Mouse (Mus musculus): ENCODE measurements at regions not wholly inside any gene's neighbourhood (a gene's known extent, or its start where the extent isn't known, plus 50 kb on each side); places are given as distances from the start of the nearest gene placed in this dataset.

GRCm38 (mm10) chr7:75360874-75361273 lies 51.8 kb upstream of the Sv2b start:
- H3K9me3 ChIP-seq: no peaks in the 10 kb centered on the region
- no peaks in the 10 kb centered on the region for H3K27me3 ChIP-seq
- H3K36me3 ChIP-seq: no peaks in the 10 kb centered on the region
- ATAC-seq (ENCODE audit: insufficient number of reproducible peaks, insufficient read depth, low FRiP score, low TSS enrichment, low read depth): no peak
- H3K4me2 ChIP-seq: no peak overlapping the region
- H3K4me1 ChIP-seq: 0 out of 2 replicates have a peak, but pooled peaks cover 4% of the 10 kb centered on the region
- H3K9ac ChIP-seq: no peak overlapping the region
- H3K4me3 ChIP-seq: no peak overlapping the region
- H3K27ac ChIP-seq: no peak overlapping the region
- 28% methylated on average over 6 of the region's 6 CpGs for WGBS

GRCm38 (mm10) chr7:75362541-75362940 lies 53.5 kb upstream of the Sv2b start:
- ATAC-seq (ENCODE audit: insufficient number of reproducible peaks, insufficient read depth, low FRiP score, low TSS enrichment, low read depth): no peak
- Histone ChIP-seq H3K27ac (no peak overlapping the region), H3K9me3 (no peaks in the 10 kb centered on the region), H3K4me2 (no peak overlapping the region), H3K27me3 (no peaks in the 10 kb centered on the region), H3K36me3 (no peaks in the 10 kb centered on the region), H3K4me1 (0 out of 2 replicates have a peak, but pooled peaks cover 4% of the 10 kb centered on the region), H3K4me3 (no peak overlapping the region), H3K9ac (no peak overlapping the region)
- WGBS: 74% methylated on average over 6 of the region's 6 CpGs

- no peak overlapping the region for H3K27ac ChIP-seq
- no peak for ATAC-seq (ENCODE audit: insufficient number of reproducible peaks, insufficient read depth, low FRiP score, low TSS enrichment, low read depth)
- H3K27me3 ChIP-seq: no peaks in the 10 kb centered on the region
- H3K9me3 ChIP-seq: no peaks in the 10 kb centered on the region
- H3K4me2 ChIP-seq: no peak overlapping the region
- 65% methylated on average over 3 of the region's 3 CpGs for WGBS
- no peak overlapping the region for H3K4me3 ChIP-seq
- no peak overlapping the region for H3K9ac ChIP-seq
- no peaks in the 10 kb centered on the region for H3K36me3 ChIP-seq
- no peaks in the 10 kb centered on the region for H3K4me1 ChIP-seq
Measured at GRCm38 (mm10) chr7:75365480-75365879, 56.4 kb upstream of the Sv2b start.

GRCm38 (mm10) chr7:75366285-75366882 lies 57.3 kb upstream of the Sv2b start:
- WGBS: 6% methylated on average over 8 of the region's 8 CpGs
- Histone ChIP-seq H3K4me2 (no peak overlapping the region; the same call in 1 of the 2 replicates), H3K27ac (no peak overlapping the region), H3K9me3 (no peaks in the 10 kb centered on the region), H3K36me3 (no peaks in the 10 kb centered on the region), H3K4me3 (no peak overlapping the region), H3K9ac (no peak overlapping the region), H3K27me3 (no peaks in the 10 kb centered on the region), H3K4me1 (peaks cover 3% of the 10 kb centered on the region; the same call in 1 of the 2 replicates)
- no peak for ATAC-seq (ENCODE audit: insufficient number of reproducible peaks, insufficient read depth, low FRiP score, low TSS enrichment, low read depth)

DNA sequence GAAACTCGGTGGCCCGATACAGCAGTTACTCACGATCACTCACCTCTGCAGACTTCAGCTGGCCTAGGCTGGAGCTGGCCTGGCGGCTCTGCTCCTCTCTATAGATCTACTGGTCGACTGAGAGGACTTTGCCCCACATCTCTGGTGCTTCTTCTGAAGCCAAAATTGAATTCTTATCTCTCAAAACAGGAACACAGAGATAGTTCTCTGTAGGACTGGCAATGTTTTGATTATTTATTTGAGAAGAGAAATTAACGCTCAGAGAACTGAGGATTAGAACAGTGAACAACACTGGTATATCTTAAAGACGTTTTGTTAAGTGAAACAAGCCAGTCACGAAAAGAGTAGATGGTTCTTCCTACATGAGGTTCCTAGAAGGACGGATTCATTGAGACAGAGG lies 59.3 kb upstream of the Sv2b start:
- H3K9ac ChIP-seq: no peak overlapping the region
- H3K4me1 ChIP-seq: peaks cover 6% of the 10 kb centered on the region
- no peak for ATAC-seq (ENCODE audit: insufficient number of reproducible peaks, insufficient read depth, low FRiP score, low TSS enrichment, low read depth)
- no peak overlapping the region for H3K27ac ChIP-seq
- 82% methylated on average over 9 of the region's 9 CpGs for WGBS
- H3K9me3 ChIP-seq: no peaks in the 10 kb centered on the region
- no peak overlapping the region for H3K4me2 ChIP-seq
- no peaks in the 10 kb centered on the region for H3K27me3 ChIP-seq
- H3K36me3 ChIP-seq: no peaks in the 10 kb centered on the region
- H3K4me3 ChIP-seq: no peak overlapping the region

DNA sequence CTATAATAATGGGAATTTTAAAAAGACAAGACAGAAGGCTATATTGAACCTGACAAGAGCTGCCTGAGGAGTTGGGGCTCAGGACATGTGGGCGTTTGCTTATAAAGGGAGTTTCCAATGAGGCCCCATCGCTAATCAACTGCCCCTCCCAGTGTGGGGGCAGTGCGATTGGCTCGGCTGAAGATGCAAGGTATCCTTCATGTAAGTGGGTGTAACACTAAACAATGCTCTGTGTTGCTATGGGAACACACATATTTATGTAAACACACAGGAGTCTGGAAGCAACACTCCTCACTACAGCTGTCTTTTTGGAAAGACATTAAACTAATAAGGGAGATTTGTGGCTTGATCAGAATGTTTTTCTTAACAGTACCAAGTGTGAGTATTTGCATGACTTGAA lies 60.3 kb upstream of the Sv2b start:
- no peaks in the 10 kb centered on the region for H3K9me3 ChIP-seq
- peaks cover 6% of the 10 kb centered on the region for H3K4me1 ChIP-seq
- no peak overlapping the region for H3K4me2 ChIP-seq
- H3K27ac ChIP-seq: no peak overlapping the region
- no peak overlapping the region for H3K4me3 ChIP-seq
- 51% methylated on average over 4 of the region's 4 CpGs for WGBS
- no peak for ATAC-seq (ENCODE audit: insufficient number of reproducible peaks, insufficient read depth, low FRiP score, low TSS enrichment, low read depth)
- no peaks in the 10 kb centered on the region for H3K27me3 ChIP-seq
- no peak overlapping the region for H3K9ac ChIP-seq
- no peaks in the 10 kb centered on the region for H3K36me3 ChIP-seq

- peak; percentile 65 for ATAC-seq (ENCODE audit: insufficient number of reproducible peaks, insufficient read depth, low FRiP score, low TSS enrichment, low read depth)
- WGBS: 36% methylated on average over 12 of the region's 12 CpGs
Measured at GRCm38 (mm10) chr7:75370595-75371519, 61.8 kb upstream of the Sv2b start.

DNA sequence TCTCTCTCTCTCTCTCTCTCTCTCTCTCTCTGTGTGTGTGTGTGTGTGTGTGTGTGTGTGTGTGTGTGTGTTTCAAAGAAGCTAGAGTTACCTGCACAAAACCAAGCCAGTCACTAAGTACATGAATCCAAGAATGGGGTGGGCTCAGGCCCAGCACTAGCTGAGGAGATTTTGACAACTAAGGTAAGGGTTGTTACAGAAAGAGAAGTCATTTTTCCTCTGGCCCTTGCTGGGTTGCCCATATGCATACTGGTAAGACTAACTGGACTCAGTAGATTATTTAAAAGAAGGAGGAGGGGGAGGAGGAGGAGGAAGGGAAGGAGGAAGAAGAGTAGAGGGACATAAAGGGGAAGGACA lies 62.4 kb upstream of the Sv2b start:
- ATAC-seq (ENCODE audit: insufficient number of reproducible peaks, insufficient read depth, low FRiP score, low TSS enrichment, low read depth): no peak

More at GRCm38 (mm10) chr7:75370595-75371519, 61.8 kb upstream of the Sv2b start:
- Histone ChIP-seq H3K27me3 (no peaks in the 10 kb centered on the region), H3K4me3 (no peak overlapping the region), H3K9me3 (no peaks in the 10 kb centered on the region), H3K4me2 (peak overlapping the region; percentile 33), H3K36me3 (no peaks in the 10 kb centered on the region), H3K9ac (no peak overlapping the region), H3K4me1 (peaks cover 6% of the 10 kb centered on the region), H3K27ac (no peak overlapping the region)

GRCm38 (mm10) chr7:75371991-75372390 lies 62.9 kb upstream of the Sv2b start:
- no peaks in the 10 kb centered on the region for H3K9me3 ChIP-seq
- H3K9ac ChIP-seq: no peak overlapping the region
- H3K4me1 ChIP-seq: peaks cover 6% of the 10 kb centered on the region
- H3K36me3 ChIP-seq: no peaks in the 10 kb centered on the region
- ATAC-seq (ENCODE audit: insufficient number of reproducible peaks, insufficient read depth, low FRiP score, low TSS enrichment, low read depth): no peak
- H3K4me3 ChIP-seq: no peak overlapping the region
- 58% methylated on average over 6 of the region's 6 CpGs for WGBS
- H3K27me3 ChIP-seq: no peaks in the 10 kb centered on the region
- H3K27ac ChIP-seq: no peak overlapping the region
- no peak overlapping the region for H3K4me2 ChIP-seq

More for the DNA sequence above, 62.4 kb upstream of the Sv2b start:
- H3K4me2 ChIP-seq: no peak overlapping the region; the same call in 1 of the 2 replicates
- H3K4me1 ChIP-seq: peaks cover 6% of the 10 kb centered on the region
- H3K9ac ChIP-seq: no peak overlapping the region
- H3K27ac ChIP-seq: no peak overlapping the region
- no peaks in the 10 kb centered on the region for H3K27me3 ChIP-seq
- H3K9me3 ChIP-seq: no peaks in the 10 kb centered on the region
- no peak overlapping the region for H3K4me3 ChIP-seq
- no peaks in the 10 kb centered on the region for H3K36me3 ChIP-seq

DNA sequence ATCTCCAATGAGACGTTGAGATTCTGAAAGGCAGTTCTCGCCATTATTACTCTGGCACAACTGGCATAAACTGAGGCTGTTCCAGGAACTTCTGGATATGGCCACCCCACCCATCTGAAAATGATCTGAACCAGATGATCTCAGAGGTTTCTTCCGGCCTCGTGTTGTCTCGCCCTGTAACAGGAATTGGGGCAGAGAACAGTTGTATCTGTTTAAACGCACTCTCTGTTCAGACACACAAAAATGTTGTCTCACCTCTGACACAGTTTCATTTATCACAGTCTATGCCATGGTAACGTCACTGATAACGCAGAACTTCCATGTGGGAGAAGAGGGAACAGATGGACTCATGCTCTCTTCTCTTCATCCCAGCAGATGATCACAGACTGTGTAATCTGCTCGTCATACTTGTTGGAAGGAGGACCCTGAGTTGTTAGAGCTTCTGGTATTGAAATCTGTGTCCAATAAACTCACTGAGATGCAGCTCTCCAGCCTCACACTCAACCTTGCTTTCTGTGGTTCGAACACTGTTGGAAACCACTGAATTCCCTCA lies 63.9 kb upstream of the Sv2b start:
- Histone ChIP-seq H3K4me1 (peaks cover 6% of the 10 kb centered on the region), H3K9me3 (no peaks in the 10 kb centered on the region), H3K4me3 (no peak overlapping the region), H3K9ac (no peak overlapping the region), H3K27me3 (no peaks in the 10 kb centered on the region), H3K36me3 (no peaks in the 10 kb centered on the region), H3K4me2 (no peak overlapping the region), H3K27ac (no peak overlapping the region)
- 40% methylated on average over 10 of the region's 10 CpGs for WGBS
- ATAC-seq (ENCODE audit: insufficient number of reproducible peaks, insufficient read depth, low FRiP score, low TSS enrichment, low read depth): no peak

GRCm38 (mm10) chr7:75374506-75374905 lies 65.4 kb upstream of the Sv2b start:
- Histone ChIP-seq H3K9me3 (no peaks in the 10 kb centered on the region), H3K4me2 (no peak overlapping the region), H3K4me1 (peaks cover 6% of the 10 kb centered on the region), H3K4me3 (no peak overlapping the region), H3K9ac (no peak overlapping the region), H3K27ac (no peak overlapping the region), H3K36me3 (no peaks in the 10 kb centered on the region), H3K27me3 (no peaks in the 10 kb centered on the region)
- WGBS: 69% methylated on average over 6 of the region's 6 CpGs
- no peak for ATAC-seq (ENCODE audit: insufficient number of reproducible peaks, insufficient read depth, low FRiP score, low TSS enrichment, low read depth)

GRCm38 (mm10) chr7:75379595-75379994 lies 70.5 kb upstream of the Sv2b start:
- H3K4me2 ChIP-seq: no peak overlapping the region
- ATAC-seq (ENCODE audit: insufficient number of reproducible peaks, insufficient read depth, low FRiP score, low TSS enrichment, low read depth): no peak
- H3K27me3 ChIP-seq: no peaks in the 10 kb centered on the region
- no peak overlapping the region for H3K27ac ChIP-seq
- H3K9me3 ChIP-seq: no peaks in the 10 kb centered on the region
- no peaks in the 10 kb centered on the region for H3K4me1 ChIP-seq
- H3K36me3 ChIP-seq: no peaks in the 10 kb centered on the region
- WGBS: 86% methylated on average over 3 of the region's 3 CpGs
- no peak overlapping the region for H3K4me3 ChIP-seq
- no peak overlapping the region for H3K9ac ChIP-seq
